Mouse (Mus musculus) embryonic fibroblast, embryonic 13.5 days (primary cell): ENCODE data around the gene Sdf4. TPM values are rescaled to one million over a fixed set of nuclear protein-coding genes. Genes with fewer than 3 reads are reported as not detected.

Source experiments
- H3K27ac ChIP-seq: 2 replicates; pipeline ENCODE4 v1.5.1; 2012; ENCODE audit warnings: low read length, control low read depth, inconsistent platforms; ENCODE audit not compliant: insufficient read depth
- H3K4me1 ChIP-seq: 2 replicates; pipeline ENCODE4 v1.6.1; 2011; ENCODE audit warnings: low read length; ENCODE audit not compliant: control insufficient read depth, insufficient read depth
- H3K4me3 ChIP-seq: 2 replicates; pipeline ENCODE4 v1.5.1; 2011; ENCODE audit warnings: mild to moderate bottlenecking, control low read depth, low read length; ENCODE audit not compliant: insufficient read depth
- CTCF ChIP-seq: IDR thresholded peaks from 2 replicates; pipeline ENCODE4 v1.5.1; 2011; ENCODE audit warnings: mild to moderate bottlenecking, control low read depth, low read length, moderate library complexity, borderline replicate concordance; ENCODE audit not compliant: insufficient read depth
- POLR2A ChIP-seq: IDR thresholded peaks from 2 replicates; pipeline ENCODE4 v1.6.1; 2011; ENCODE audit warnings: low read depth, mild to moderate bottlenecking, control low read depth, low read length, moderate library complexity
- polyA plus RNA-seq: library from polyadenylated mRNA; stranded (reverse); fragments of >200 nt; gene quantifications from 2 replicates; pipeline ENCODE4 v1.2.4, GENCODE M21; 2011; ENCODE audit warnings: low read depth; ENCODE audit not compliant: missing spikeins, insufficient read length

Gene Sdf4
- polyA plus RNA-seq, 1 experiment = 187 TPM

- H3K4me1 ChIP-seq = no peaks in the 10 kb centered on the region
Observed at GRCm38 (mm10) chr4:156050391-156050980, 57.8 kb downstream of the Sdf4 start.

GRCm38 (mm10) chr4:156053113-156053512 is 60.4 kb downstream of the Sdf4 start:
- TF ChIP-seq CTCF = no peak
- TF ChIP-seq POLR2A = no peak
- Histone ChIP-seq H3K4me3 (no peak overlapping the region), H3K4me1 (no peaks in the 10 kb centered on the region), H3K27ac (no peak overlapping the region)

More at GRCm38 (mm10) chr4:156050391-156050980, 57.8 kb downstream of the Sdf4 start:
- Histone ChIP-seq H3K27ac (no peak overlapping the region), H3K4me3 (no peak overlapping the region)
- TF ChIP-seq POLR2A (no peak), CTCF (no peak)

- H3K4me3 ChIP-seq = no peak overlapping the region
- TF ChIP-seq CTCF = no peak
- no peak for TF ChIP-seq POLR2A
Observed at GRCm38 (mm10) chr4:156054130-156054529, 61.5 kb downstream of the Sdf4 start.

GRCm38 (mm10) chr4:156054606-156055005 is 61.9 kb downstream of the Sdf4 start:
- no peaks in the 10 kb centered on the region for H3K4me1 ChIP-seq
- no peak overlapping the region for H3K4me3 ChIP-seq
- no peak overlapping the region for H3K27ac ChIP-seq
- no peak for TF ChIP-seq POLR2A
- TF ChIP-seq CTCF = no peak

More at GRCm38 (mm10) chr4:156054130-156054529, 61.5 kb downstream of the Sdf4 start:
- Histone ChIP-seq H3K4me1 (no peaks in the 10 kb centered on the region), H3K27ac (no peak overlapping the region)

- no peak for TF ChIP-seq CTCF
- no peaks in the 10 kb centered on the region for H3K4me1 ChIP-seq
- H3K4me3 ChIP-seq = no peak overlapping the region
- H3K27ac ChIP-seq = no peak overlapping the region
Observed at GRCm38 (mm10) chr4:156055173-156055572, 62.5 kb downstream of the Sdf4 start.

GRCm38 (mm10) chr4:156057702-156058101 is 65.0 kb downstream of the Sdf4 start:
- Histone ChIP-seq H3K27ac (no peak overlapping the region), H3K4me1 (no peaks in the 10 kb centered on the region), H3K4me3 (no peak overlapping the region)
- TF ChIP-seq CTCF = no peak

- Histone ChIP-seq H3K27ac (no peak overlapping the region), H3K4me1 (no peaks in the 10 kb centered on the region), H3K4me3 (no peak overlapping the region)
- TF ChIP-seq CTCF (no peak), POLR2A (no peak)
Observed at GRCm38 (mm10) chr4:156058826-156059225, 66.2 kb downstream of the Sdf4 start.

- no peak within 1 kb of the TSS for H3K27ac ChIP-seq
- H3K4me3 ChIP-seq = no peak within 1 kb of the TSS
- TF ChIP-seq CTCF = no peak
- TF ChIP-seq POLR2A = no peak
- H3K4me1 ChIP-seq = no peaks in the 10 kb centered on the region
Observed at GRCm38 (mm10) chr4:156059261-156059660, 66.6 kb downstream of the Sdf4 start, which contains the start of gene Ttll10. Gene Ttll10, minus strand, starts transcription at chr4:156059414.

GRCm38 (mm10) chr4:156059713-156060112 is 67.0 kb downstream of the Sdf4 start:
- TF ChIP-seq CTCF = no peak
- no peak for TF ChIP-seq POLR2A
- no peak overlapping the region for H3K27ac ChIP-seq
- H3K4me3 ChIP-seq = no peak overlapping the region

More at GRCm38 (mm10) chr4:156059713-156060112, 67.0 kb downstream of the Sdf4 start:
- no peaks in the 10 kb centered on the region for H3K4me1 ChIP-seq

Other genes starting within 250 kb of the Sdf4 start
- gene Atad3a, start 231.8 kb upstream of the Sdf4 start, polyA plus RNA-seq = 48.8 and 55.2 TPM in 2 replicates
- gene Vwa1, start 218.2 kb upstream of the Sdf4 start, polyA plus RNA-seq = 0.67 and 0.77 TPM in 2 replicates
- 0.25 and 0.52 TPM in 2 replicates for gene Tmem88b, start 207.0 kb upstream of the Sdf4 start, polyA plus RNA-seq
- gene Ankrd65, start 202.4 kb upstream of the Sdf4 start, polyA plus RNA-seq = not detected in 2 replicates
- 115 and 129 TPM in 2 replicates for gene Mrpl20, start 190.0 kb upstream of the Sdf4 start, polyA plus RNA-seq
- 74.3 and 91.9 TPM in 2 replicates for gene Ccnl2, start 180.4 kb upstream of the Sdf4 start, polyA plus RNA-seq
- gene Aurkaip1, start 161.6 kb upstream of the Sdf4 start, polyA plus RNA-seq = 73.1 and 74.4 TPM in 2 replicates
- gene Mxra8, start 153.2 kb upstream of the Sdf4 start, polyA plus RNA-seq = 441 and 484 TPM in 2 replicates
- 38.5 and 41.4 TPM in 2 replicates for gene Dvl1, start 145.5 kb upstream of the Sdf4 start, polyA plus RNA-seq
- 0.14 TPM in 1 of 2 replicates, not detected in the other for gene Tas1r3, start 129.5 kb upstream of the Sdf4 start, polyA plus RNA-seq
- gene Cptp, start 123.4 kb upstream of the Sdf4 start, polyA plus RNA-seq = 17.4 and 21.5 TPM in 2 replicates
- 33.2 and 40.0 TPM in 2 replicates for gene Ints11, start 123.3 kb upstream of the Sdf4 start, polyA plus RNA-seq
- 23.2 and 27.1 TPM in 2 replicates for gene Pusl1, start 101.1 kb upstream of the Sdf4 start, polyA plus RNA-seq
- 18.1 and 25.7 TPM in 2 replicates for gene Acap3, start 101.0 kb upstream of the Sdf4 start, polyA plus RNA-seq
- gene Ube2j2, start 49.0 kb upstream of the Sdf4 start, polyA plus RNA-seq = 82.9 and 96.0 TPM in 2 replicates
- 25.2 and 31.0 TPM in 2 replicates for gene C1qtnf12, start 30.6 kb upstream of the Sdf4 start, polyA plus RNA-seq
- gene B3galt6, start 223 bp upstream of the Sdf4 start, polyA plus RNA-seq = 5.3 and 5.4 TPM in 2 replicates
- gene Tnfrsf4, start 21.0 kb downstream of the Sdf4 start, polyA plus RNA-seq = 1.8 and 2.8 TPM in 2 replicates
- 1.4 TPM in 1 of 2 replicates, not detected in the other for gene Tnfrsf18, start 33.3 kb downstream of the Sdf4 start, polyA plus RNA-seq
- not detected in 2 replicates for gene Ttll10, start 66.5 kb downstream of the Sdf4 start, polyA plus RNA-seq
- gene 9430015G10Rik, start 117.1 kb downstream of the Sdf4 start, polyA plus RNA-seq = 15.0 and 22.1 TPM in 2 replicates
- not detected in 2 replicates for gene Rnf223, start 137.6 kb downstream of the Sdf4 start, polyA plus RNA-seq
- 102 and 110 TPM in 2 replicates for gene Agrn, start 204.6 kb downstream of the Sdf4 start, polyA plus RNA-seq
- 71.0 and 85.7 TPM in 2 replicates for gene Isg15, start 207.9 kb downstream of the Sdf4 start, polyA plus RNA-seq
- 2.9 and 3.6 TPM in 2 replicates for gene AW011738, start 210.4 kb downstream of the Sdf4 start, polyA plus RNA-seq
- 0.12 TPM in 1 of 2 replicates, not detected in the other for gene Perm1, start 223.0 kb downstream of the Sdf4 start, polyA plus RNA-seq
- 20.4 and 20.5 TPM in 2 replicates for gene Plekhn1, start 242.0 kb downstream of the Sdf4 start, polyA plus RNA-seq
- 64.6 and 66.1 TPM in 2 replicates for gene Noc2l, start 243.1 kb downstream of the Sdf4 start, polyA plus RNA-seq